Mouse (Mus musculus) kidney, adult 18-20 months (tissue): ENCODE measurements around the gene Glycam1.
A peak's percentile ranks its signal among the peaks of the same experiment; 100 is the strongest.
"Not testable (repeated sequence)": the region's sequence is repeated elsewhere in the genome, so short reads cannot be mapped to it uniquely, and the experiment has no call there.

Experiments
- DNase-seq: peaks from one replicate; pipeline ENCODE4 v3.0.0; 2021

The Glycam1 gene

DNA sequence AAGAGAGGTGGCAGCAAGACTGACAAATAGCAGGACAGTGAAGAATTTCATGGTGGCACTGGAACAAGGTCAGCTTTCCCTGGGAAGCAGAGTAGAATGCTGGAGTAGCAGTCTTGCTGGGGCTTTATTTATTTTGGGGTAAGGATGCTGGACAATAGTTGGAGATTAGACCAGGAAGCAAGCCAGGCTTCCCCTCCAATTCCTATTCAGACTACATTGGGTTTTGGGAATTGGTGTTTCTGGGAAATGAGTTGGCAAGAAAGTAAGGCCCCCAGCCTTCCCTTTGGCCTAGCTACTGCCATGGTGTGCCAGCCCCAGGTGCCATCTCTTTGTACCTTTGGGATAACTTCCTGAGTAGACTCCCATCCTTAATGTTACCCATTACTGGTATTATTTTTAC, at the start of gene Glycam1:
Gene Glycam1, minus strand, starts transcription at position 101 of the 400 bp plus-strand sequence.
- no peak for DNase-seq

DNA sequence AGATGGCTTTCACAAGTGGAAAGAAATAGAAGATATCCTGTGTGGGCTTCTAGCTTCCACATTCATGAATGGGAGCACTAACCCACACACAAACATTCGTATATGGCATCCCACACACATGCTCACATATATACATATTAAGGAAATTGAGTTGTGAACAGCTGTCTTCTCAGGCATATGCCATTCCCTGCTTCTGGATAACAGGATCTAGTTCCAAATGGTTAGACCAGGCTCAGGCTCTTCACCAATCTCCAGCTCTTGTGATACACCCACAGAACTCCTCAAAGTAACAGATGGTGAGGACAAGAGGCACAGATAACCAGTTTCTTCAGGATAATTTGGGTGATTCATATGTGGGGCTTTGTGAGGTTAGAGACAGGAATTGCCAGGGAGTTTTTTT, 39.6 kb upstream of the Glycam1 start:
- no peak for DNase-seq

GRCm38 (mm10) chr15:103590779-103591178, 25.9 kb upstream of the Glycam1 start:
- no peak for DNase-seq

DNA sequence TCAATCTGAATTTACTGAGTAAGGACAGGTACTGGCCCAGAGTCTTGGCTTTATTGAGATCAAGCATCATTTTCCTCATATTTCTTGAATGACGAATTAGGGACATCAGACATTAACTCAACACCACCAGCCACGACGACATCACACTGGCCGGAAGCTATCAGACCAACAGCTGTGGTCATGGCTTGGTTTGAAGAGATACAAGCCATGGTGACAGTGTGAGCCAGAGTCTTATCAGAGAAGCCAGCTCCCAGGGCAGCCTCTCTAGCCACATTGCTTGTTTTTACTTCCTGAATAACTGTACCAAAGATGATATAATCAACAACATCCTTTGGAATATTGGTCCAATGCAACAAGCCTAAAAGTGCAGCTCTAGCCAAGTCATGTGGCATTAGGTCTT, 22.9 kb upstream of the Glycam1 start:
- DNase-seq: not testable (repeated sequence)

- DNase-seq: no peak
These were observed 21.0 kb upstream of the Glycam1 start for GRCm38 (mm10) chr15:103585876-103586275.

GRCm38 (mm10) chr15:103552096-103552690, 12.7 kb downstream of the Glycam1 start:
- no peak for DNase-seq

GRCm38 (mm10) chr15:103551053-103551452, 13.8 kb downstream of the Glycam1 start:
- DNase-seq: no peak

DNA sequence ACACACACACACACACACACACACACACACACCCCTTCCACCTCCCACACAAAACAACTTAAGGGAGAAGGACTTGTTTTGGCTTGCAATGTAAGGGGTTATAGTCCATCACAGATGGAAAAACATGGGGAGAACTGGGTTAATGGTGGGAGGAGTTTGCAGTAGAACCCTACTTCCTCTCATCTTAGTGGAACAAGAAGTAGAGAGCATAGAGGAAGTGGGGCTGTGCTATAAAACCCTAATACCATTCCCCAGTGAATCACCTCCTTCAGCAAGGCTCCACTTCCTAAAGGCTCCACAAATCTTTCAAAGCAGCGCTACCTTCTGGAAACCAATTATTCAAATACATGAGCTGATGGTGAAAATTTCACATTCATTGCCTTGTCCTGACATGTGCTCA, 15.4 kb downstream of the Glycam1 start:
- no peak for DNase-seq

DNA sequence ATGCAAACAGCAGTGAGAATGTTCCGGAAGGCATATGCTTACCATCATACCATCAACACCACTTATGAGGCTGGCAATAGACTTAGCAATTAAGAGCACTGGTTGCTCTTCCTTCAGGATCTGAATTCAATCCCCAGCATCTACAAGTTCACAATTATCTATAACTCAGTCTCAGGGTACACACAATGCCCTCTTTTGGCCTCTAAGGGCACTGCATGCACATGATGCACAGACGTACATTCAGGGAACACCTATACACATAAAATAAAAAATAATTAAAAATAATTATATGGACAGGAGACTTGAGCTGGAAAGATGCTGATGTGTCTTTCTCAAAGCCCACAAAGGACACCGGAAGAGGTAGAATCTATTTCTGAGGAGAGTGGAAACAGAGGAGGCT, 16.9 kb downstream of the Glycam1 start:
- DNase-seq: peak; percentile 2

GRCm38 (mm10) chr15:103542526-103542925, 22.4 kb downstream of the Glycam1 start:
- peak; percentile 51 for DNase-seq

GRCm38 (mm10) chr15:103540646-103541045, 24.2 kb downstream of the Glycam1 start:
- no peak for DNase-seq

- DNase-seq: no peak
These were observed 25.6 kb downstream of the Glycam1 start for GRCm38 (mm10) chr15:103539259-103539658.

DNA sequence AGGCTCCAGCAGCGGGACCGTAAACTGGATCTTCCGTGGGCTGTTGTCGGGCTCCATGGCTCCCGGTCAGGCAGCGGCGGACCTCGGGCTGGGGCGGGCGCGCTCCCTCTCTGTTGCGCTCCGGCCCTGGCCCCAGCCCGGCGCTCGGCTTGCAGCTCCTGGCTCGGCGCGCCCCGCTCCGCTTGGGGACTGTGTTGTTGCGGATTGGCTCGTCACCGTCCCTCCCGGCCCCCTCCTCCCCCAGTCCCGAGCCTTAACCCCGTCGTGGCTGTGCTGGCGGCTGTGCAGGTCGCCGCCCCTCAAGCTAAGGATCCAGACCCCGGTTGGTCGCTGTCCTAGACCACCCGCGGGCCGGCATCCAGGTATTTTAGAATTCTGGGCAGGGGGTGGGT, 27.1 kb downstream of the Glycam1 start, which contains the start of gene Ppp1r1a:
Gene Ppp1r1a, minus strand, starts transcription at position 182 of the 392 bp plus-strand sequence.
- peak; percentile 58 for DNase-seq

GRCm38 (mm10) chr15:103537011-103537821, 27.7 kb downstream of the Glycam1 start:
- no peak for DNase-seq

DNA sequence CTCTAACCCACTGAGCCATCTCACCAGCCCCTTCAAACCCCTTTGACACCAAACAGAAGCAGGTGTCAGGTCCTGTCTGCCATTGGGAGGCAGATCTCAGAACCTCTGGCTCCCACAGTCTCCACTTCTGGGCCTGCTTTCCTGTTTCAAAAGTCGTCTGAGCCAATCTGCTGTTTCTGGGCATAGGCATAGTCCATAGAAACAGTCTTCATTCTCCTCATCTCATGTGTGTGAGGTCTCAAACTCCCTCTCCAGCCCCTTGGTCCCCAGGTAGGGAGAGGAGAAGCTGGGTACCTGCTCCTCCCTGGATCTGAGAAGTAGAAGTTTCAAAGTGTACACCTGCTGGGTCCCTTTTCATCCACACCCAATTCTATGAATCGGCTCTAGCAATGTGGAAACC, 28.4 kb downstream of the Glycam1 start:
- no peak for DNase-seq

- no peak for DNase-seq
These were observed 29.1 kb downstream of the Glycam1 start for GRCm38 (mm10) chr15:103535786-103536185.

DNA sequence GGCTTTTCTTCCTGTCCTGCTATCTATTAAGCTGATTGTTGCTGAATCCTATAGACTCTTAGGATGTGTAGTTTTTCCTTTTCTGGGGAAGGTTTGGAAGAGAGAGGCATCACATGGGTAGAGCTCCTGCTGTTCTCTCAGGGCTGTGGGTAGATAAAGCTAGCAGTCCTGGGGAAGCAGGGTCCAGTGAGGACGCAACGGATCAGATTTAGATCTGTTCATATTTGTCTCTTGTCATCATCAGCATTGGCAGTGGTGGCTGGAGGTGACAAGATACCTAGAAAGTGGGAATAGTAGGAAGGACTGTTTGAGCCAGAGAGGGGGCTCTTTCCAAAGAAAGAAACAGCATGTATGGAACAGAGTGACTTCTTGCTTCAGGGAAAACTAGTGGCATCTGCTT, 29.9 kb downstream of the Glycam1 start:
- no peak for DNase-seq

GRCm38 (mm10) chr15:103534054-103534620, 30.7 kb downstream of the Glycam1 start:
- no peak for DNase-seq

GRCm38 (mm10) chr15:103530372-103530771, 34.5 kb downstream of the Glycam1 start:
- DNase-seq: peak; percentile 57

GRCm38 (mm10) chr15:103523156-103523555, 41.7 kb downstream of the Glycam1 start:
- DNase-seq: no peak

DNA sequence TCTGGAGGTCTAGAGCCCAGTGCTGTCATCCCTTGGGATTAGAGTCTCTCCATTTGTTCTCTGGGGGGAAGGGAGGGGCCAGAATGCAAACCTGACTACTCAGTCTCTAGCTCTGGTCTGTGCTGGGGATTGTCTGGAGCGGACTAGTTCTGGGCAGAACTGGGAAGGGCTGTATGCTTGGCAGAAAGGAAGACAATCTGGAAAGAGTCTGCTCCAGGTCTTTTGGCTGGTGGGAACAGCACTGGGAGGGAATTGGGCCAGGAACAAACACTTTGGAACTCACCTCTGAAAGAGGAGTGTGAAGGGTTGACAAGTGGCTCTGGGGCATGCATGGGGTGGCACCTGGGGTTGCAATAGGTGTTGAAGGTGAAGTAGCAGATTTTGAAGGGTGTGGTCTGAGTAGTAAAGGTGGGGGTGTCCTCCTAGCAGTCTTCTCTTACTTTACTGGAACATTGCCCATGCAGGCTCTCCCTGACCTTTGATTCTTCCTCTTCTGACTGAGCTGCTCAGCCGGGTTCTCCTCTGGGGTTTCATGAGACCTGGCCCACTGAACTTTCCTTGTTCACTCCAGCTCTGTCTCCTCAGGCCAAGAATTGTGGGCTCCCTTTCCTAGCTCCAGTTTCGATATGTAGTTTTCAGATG, 42.3 kb downstream of the Glycam1 start:
- DNase-seq: peak; percentile 32

GRCm38 (mm10) chr15:103519386-103520378, 45.2 kb downstream of the Glycam1 start:
- no peak for DNase-seq
